Mouse (Mus musculus): ENCODE measurements around the gene Lce1h.

Gene Lce1h

DNA sequence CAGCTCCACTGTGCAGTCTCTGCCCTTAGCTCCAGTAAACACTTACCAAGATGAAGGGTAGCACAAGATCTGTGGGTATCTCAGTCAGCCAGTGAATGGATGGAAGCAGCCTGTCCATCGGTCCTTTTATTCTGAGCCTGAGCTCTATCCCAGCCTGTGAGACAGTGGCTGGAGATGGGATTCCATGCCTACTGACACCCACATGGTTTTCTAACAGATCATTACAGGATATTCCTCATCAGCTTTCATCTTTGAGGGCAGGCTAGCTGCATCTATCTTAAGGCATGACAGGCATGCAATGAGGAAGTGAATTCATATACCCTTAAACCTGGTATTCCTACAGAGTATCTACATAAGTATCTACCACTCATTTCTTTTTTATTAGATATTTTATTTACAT lies at the start of gene Lce1h:
Gene Lce1h (minus strand): TSS at position 101 of the 400 bp plus-strand sequence.
- DNase-seq (ENCODE audit: low spot score) = no peak

DNA sequence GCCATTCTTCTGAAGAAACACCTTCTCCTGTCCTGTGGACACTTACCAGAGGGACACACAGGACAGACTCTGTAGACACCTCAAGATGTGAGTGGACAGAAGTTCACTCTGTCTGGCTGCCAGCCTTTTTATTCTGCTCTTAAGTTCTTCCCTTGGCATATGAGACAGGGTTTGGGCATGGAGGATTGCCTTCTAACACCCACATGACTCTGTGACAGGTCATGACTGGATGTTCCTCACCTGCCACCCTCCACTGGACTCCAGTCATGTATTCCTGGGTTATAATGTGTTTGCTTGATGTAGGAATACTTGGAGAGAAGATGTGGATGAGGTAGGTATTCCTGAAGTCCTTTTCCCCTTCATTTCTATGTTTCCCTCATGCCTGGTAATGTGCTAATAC lies 42.9 kb upstream of the Lce1h start, which contains the start of gene Lce1k:
Gene Lce1k (minus strand): TSS at position 101 of the 400 bp plus-strand sequence.
- DNase-seq (ENCODE audit: low spot score) = no peak

DNA sequence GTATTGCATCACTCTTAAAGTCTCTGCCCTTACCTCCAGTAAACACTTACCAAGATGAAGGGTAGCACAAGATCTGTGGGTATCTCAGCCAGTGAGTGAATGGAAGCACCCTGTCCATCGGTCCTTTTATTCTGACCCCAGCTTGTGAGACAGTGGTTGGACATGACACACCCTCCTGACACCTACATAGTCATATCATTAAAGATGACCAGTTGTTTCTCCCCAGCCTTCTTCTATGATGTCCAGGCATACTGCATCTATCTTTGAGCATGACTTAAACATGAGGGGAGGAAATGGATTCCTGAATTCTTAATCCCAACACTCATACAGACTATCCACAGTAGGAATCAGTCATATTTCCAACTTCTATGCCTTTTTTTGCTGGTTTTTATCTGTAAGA lies 25.5 kb upstream of the Lce1h start, which contains the start of gene Lce1j:
Gene Lce1j (minus strand): TSS at position 101 of the 400 bp plus-strand sequence.
- no peak for DNase-seq (ENCODE audit: low spot score)

- DNase-seq (ENCODE audit: low spot score) = no peak
Observed at GRCm38 (mm10) chr3:92778799-92779198, 13.9 kb upstream of the Lce1h start, which contains the start of gene Lce1i. Gene Lce1i, minus strand, starts transcription at chr3:92778899.

- no peak for DNase-seq (ENCODE audit: low spot score)
Observed at GRCm38 (mm10) chr3:92771573-92771972, 6.7 kb upstream of the Lce1h start.

DNA sequence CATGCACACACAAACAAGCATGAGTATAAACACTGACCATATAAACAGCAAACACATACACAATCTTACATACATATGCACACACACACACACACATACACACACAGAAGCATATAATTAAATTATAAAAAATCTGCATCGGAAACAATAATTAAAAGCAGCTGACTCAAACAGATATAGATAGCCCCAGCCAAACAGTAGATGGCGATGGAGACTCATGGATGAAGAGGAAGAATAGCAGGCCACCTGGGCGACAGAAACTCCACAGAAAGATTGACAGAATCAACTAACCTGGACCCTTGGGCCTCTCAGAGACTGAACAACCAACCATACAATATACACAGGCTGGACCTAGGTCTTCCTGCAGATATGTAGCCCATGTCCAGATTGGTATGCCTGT lies 11.7 kb downstream of the Lce1h start:
- DNase-seq (ENCODE audit: low spot score) = no peak

DNA sequence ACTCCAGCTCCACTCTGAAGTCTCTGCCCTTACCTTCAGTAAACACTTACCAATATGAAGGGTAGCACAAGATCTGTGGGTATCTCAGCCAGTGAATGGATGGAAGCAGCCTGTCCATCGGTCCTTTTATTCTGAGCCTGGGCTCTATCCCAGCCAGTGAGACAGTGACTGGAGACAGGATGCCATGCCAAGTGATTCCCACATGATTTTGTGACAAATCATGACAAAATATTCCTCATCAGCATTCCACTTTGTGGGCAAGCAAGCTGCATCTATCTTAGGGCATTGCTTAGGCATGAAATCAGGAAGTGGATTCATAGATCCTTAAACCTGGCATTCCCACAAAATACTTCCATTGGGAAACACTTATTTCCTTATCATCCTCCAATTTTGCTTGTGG lies 12.6 kb downstream of the Lce1h start, which contains the start of gene Lce1g:
Gene Lce1g (minus strand): TSS at position 101 of the 400 bp plus-strand sequence.
- DNase-seq (ENCODE audit: low spot score) = no peak

DNA sequence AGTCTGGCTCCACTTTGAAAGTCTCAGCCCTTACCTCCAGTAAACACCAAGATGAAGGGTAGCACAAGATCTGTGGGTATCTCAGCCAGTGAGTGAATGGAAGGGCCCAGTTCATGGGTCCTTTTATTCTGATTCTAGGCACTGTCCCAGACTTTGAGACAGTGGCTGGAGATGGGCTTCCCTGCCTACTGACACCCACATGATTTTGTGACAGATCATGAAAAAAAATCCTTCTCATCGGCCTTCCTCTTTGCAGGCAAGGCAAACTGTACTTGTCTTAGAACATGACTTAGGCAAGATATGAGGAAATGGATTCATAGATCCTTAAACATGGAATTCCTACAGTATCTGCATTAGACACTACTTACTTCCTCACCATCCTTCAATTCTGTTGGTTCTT lies 25.9 kb downstream of the Lce1h start, which contains the start of gene Gm38119:
Gene Gm38119 (minus strand): TSS at position 101 of the 400 bp plus-strand sequence.
- no peak for DNase-seq (ENCODE audit: low spot score)

DNA sequence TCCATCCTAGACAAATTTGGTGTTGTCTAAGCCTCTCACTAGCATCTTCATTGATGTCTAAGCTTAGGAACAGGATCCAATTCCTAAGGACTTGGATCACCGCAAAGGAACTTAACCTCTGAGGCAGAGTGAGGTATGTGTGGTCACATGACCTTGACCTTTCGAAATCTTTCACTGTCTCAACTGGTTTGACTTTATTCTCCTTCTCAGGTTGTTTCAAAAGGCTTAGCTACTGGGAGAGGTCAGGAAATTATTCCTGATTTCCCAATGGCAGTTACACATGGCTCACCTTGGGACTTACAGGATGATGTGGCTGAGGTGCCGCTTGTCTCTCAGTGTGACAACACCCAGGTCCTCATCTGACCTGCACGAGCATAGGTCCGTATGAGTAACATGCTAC lies 42.2 kb downstream of the Lce1h start:
- no peak for DNase-seq (ENCODE audit: low spot score)

DNA sequence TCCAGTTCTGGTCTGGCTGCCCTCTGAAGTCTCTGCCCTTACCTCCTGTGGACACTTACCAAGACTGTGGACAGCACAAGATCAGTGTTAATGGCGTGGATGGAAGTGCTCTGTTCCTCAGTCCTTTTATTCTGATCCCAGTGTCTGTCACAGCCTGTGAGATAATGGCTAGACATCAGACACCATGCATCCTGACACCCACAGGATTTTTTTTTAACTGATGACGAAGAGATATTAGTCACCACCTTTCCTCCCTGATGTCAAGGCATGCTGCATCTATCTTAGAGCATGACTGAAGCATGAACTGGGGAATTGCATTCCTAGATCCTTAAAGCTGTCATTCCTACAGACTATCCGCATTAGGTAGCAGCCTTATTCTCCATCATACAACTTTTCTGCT lies 44.6 kb downstream of the Lce1h start, which contains the start of gene Lce1f:
Gene Lce1f (minus strand): TSS at position 101 of the 400 bp plus-strand sequence.
- no peak for DNase-seq (ENCODE audit: low spot score)

GRCm38 (mm10) chr3:92715122-92715521 lies 49.7 kb downstream of the Lce1h start:
- no peak for DNase-seq (ENCODE audit: low spot score)
